Mouse (Mus musculus) limb, embryonic 10.5 days (tissue): Measurements from ENCODE around the gene Etfbkmt. TPM values are rescaled to one million over a fixed set of nuclear protein-coding genes. Genes with fewer than 3 reads are reported as not detected.

Source experiments
- DNase-seq: peaks from one replicate; pipeline ENCODE4 v3.0.0-alpha.2; 2017; ENCODE audit warnings: low spot score
- H3K27ac ChIP-seq: fragments of 300-500 bp; sonication (generic); 2 replicates; pipeline ENCODE4 v1.5.1; 2016; ENCODE audit warnings: mild to moderate bottlenecking
- H3K27me3 ChIP-seq: fragments of 300-500 bp; sonication (generic); 2 replicates; pipeline ENCODE4 v1.6.1; 2016; ENCODE audit warnings: low read depth, mild to moderate bottlenecking; ENCODE audit not compliant: poor library complexity, severe bottlenecking
- H3K36me3 ChIP-seq: fragments of 300-500 bp; sonication (generic); 2 replicates; pipeline ENCODE4 v1.6.1; 2016; ENCODE audit warnings: mild to moderate bottlenecking, moderate library complexity
- H3K4me1 ChIP-seq: fragments of 300-500 bp; sonication (generic); 2 replicates; pipeline ENCODE4 v1.6.1; 2016
- H3K4me3 ChIP-seq: fragments of 300-500 bp; sonication (generic); 2 replicates; pipeline ENCODE4 v1.5.1; 2016; ENCODE audit warnings: mild to moderate bottlenecking, moderate library complexity
- H3K9me3 ChIP-seq: fragments of 300-500 bp; sonication (generic); replicated peaks from 2 replicates; pipeline ENCODE4 v1.6.1; 2016; ENCODE audit warnings: mild to moderate bottlenecking
- WGBS: fragments of 180-500 bp; shearing (Covaris S2); methylation state at CpG from one replicate; pipeline ENCODE4 v1.1.7; 2016; 5-methylcytosine and 5-hydroxymethylcytosine counted together
- polyA plus RNA-seq: library from polyadenylated mRNA; unstranded; fragments of >200 nt; fragmentation: Nextera tagmentation; extraction: Ambion mirVana; gene quantifications from 2 replicates; pipeline ENCODE4 v1.2.1, GENCODE M21; 2016

Etfbkmt gene
- polyA plus RNA-seq, result 14.4 and 15.8 TPM in 2 replicates

DNA sequence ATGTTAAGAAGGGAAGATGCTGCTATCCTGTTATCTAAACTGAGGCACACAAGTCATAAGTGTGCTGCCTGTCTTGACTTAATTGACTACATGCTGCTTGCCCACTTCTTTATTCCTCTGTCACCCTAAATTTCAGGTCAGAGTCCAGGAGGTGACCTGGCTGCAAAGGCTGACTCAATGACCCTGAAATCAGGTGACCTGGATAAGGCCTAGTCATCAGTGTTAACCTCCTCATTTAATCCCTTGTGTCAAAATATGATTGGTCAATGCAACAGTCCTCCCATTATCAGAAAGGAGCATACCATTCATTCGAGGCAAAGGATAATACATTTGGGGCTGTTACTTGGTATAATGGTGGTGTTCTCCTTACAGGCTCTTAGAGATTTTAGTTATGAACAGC lies at the start of gene Etfbkmt:
Gene Etfbkmt (plus strand): TSS at position 379 of the 400 bp plus-strand sequence.
- peaks cover 14% of the 10 kb centered on the region for H3K4me1 ChIP-seq
- 88% methylated on average over 1 of the region's 1 CpGs for WGBS
- DNase-seq, result no peak
- H3K27me3 ChIP-seq, result no peaks in the 10 kb centered on the region
- H3K27ac ChIP-seq, result no peak within 1 kb of the TSS
- no peaks in the 10 kb centered on the region for H3K9me3 ChIP-seq
- peaks cover 14% of the 10 kb centered on the region for H3K36me3 ChIP-seq
- H3K4me3 ChIP-seq, result no peak within 1 kb of the TSS

- Histone ChIP-seq H3K27me3 (no peaks in the 10 kb centered on the region), H3K9me3 (no peaks in the 10 kb centered on the region), H3K27ac (no peak overlapping the region), H3K4me3 (no peak overlapping the region), H3K4me1 (0 out of 2 replicates have a peak, but pooled peaks cover 4% of the 10 kb centered on the region), H3K36me3 (no peaks in the 10 kb centered on the region)
- WGBS, result 97% methylated on average over 6 of the region's 6 CpGs
- DNase-seq, result no peak
Observed at GRCm38 (mm10) chr6:149092406-149092805, 47.2 kb upstream of the Etfbkmt start.

- no peaks in the 10 kb centered on the region for H3K9me3 ChIP-seq
- H3K4me1 ChIP-seq, result 0 out of 2 replicates have a peak, but pooled peaks cover 4% of the 10 kb centered on the region
- 34% methylated on average over 5 of the region's 5 CpGs for WGBS
- no peaks in the 10 kb centered on the region for H3K36me3 ChIP-seq
- no peak overlapping the region for H3K4me3 ChIP-seq
- no peak for DNase-seq
- H3K27ac ChIP-seq, result no peak overlapping the region
- H3K27me3 ChIP-seq, result no peaks in the 10 kb centered on the region
Observed at GRCm38 (mm10) chr6:149093465-149093864, 46.2 kb upstream of the Etfbkmt start.

DNA sequence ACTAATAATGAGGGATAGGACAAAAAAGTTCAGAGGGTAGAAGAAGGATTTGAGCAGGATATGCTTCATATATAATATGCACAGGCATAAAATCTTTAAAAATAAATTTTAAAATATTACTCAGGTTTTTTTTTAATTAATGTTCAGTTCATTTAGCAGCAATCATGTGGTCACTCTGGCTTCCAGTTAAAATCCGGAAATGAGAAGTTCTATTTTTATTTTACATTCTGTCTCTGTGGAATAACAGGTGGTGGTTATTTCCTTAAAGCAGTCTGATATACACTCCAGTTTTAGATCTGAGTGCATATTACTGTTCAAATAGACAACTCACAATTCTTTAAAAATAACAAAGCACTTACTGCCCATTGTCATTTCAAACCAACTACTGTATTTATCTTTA lies 45.1 kb upstream of the Etfbkmt start:
- 87% methylated on average over 1 of the region's 1 CpGs for WGBS
- Histone ChIP-seq H3K27me3 (no peaks in the 10 kb centered on the region), H3K27ac (no peak overlapping the region), H3K4me3 (no peak overlapping the region), H3K36me3 (no peaks in the 10 kb centered on the region), H3K9me3 (no peaks in the 10 kb centered on the region), H3K4me1 (0 out of 2 replicates have a peak, but pooled peaks cover 4% of the 10 kb centered on the region)
- no peak for DNase-seq

DNA sequence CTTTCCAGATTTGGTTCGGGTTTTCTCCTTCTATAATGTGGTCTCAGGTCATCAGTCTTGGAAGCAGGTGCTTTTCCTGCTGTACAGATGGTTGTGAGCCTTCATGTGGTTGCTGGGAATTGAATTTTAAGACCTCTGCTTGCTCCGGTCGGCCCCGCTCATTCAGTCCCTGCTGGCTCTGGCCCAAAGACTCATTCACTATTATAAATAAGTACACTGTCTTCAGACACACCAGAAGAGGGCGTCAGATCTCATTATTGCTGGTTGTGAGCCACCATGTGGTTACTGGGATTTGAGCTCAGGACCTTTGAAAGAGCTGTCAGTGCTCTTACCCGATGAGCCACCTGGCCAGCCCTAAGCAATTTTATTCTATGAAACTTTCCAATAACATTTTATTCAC lies 44.3 kb upstream of the Etfbkmt start:
- Histone ChIP-seq H3K9me3 (no peaks in the 10 kb centered on the region), H3K36me3 (no peaks in the 10 kb centered on the region), H3K4me1 (peaks cover 6% of the 10 kb centered on the region; the same call in 1 of the 2 replicates), H3K27me3 (no peaks in the 10 kb centered on the region), H3K27ac (no peak overlapping the region), H3K4me3 (no peak overlapping the region)
- DNase-seq, result no peak
- WGBS, result 86% methylated on average over 6 of the region's 6 CpGs

DNA sequence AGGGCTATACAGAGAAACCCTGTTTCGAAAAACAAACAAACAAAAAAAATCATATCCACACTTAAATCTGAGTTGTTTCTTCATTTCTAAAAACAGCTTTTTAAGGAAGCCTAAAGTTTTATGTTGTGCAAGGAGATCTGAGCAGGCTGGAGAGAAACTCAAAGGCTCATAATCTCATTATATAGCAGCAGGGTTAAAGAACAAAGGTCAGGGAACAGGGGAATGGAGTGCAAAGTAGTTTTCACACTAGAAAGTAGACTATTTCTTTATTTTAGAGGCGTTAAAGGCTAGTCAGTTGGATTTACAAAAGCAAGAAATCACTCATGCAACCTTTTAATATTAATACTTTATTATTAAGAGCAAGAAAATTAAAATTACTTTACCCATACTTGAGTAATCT lies 43.4 kb upstream of the Etfbkmt start:
- DNase-seq, result no peak
- Histone ChIP-seq H3K36me3 (no peaks in the 10 kb centered on the region), H3K4me1 (peaks cover 9% of the 10 kb centered on the region; the same call in 1 of the 2 replicates), H3K27ac (no peak overlapping the region), H3K4me3 (no peak overlapping the region), H3K27me3 (no peaks in the 10 kb centered on the region), H3K9me3 (no peaks in the 10 kb centered on the region)
- 90% methylated on average over 2 of the region's 2 CpGs for WGBS

DNA sequence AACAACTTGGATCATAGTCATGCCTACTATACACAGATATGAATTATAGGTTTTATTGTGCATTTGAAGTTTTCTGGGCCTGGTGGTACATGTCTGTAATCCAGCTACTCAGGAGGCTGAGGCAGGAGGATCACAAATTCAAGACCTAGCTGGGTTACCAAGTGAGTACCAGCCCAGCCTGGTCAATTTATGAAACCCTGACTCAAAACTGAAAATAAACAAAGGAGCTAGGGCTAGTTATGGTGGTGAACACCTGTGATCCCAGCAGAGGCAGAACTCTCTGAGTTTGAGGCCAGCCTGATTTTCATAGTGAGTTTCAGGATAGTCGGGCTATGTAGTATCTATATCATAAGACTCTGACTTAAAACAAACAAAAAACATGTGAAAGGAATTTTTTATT lies 42.4 kb upstream of the Etfbkmt start:
- H3K27ac ChIP-seq, result no peak overlapping the region
- H3K36me3 ChIP-seq, result no peaks in the 10 kb centered on the region
- no peaks in the 10 kb centered on the region for H3K27me3 ChIP-seq
- DNase-seq, result no peak
- WGBS, result 96% methylated on average over 1 of the region's 1 CpGs
- H3K4me3 ChIP-seq, result no peak overlapping the region
- H3K9me3 ChIP-seq, result no peaks in the 10 kb centered on the region
- H3K4me1 ChIP-seq, result peaks cover 9% of the 10 kb centered on the region; the same call in 1 of the 2 replicates

GRCm38 (mm10) chr6:149098993-149099392 lies 40.7 kb upstream of the Etfbkmt start:
- DNase-seq, result no peak
- Histone ChIP-seq H3K9me3 (no peaks in the 10 kb centered on the region), H3K4me1 (peaks cover 9% of the 10 kb centered on the region; the same call in 1 of the 2 replicates), H3K27me3 (no peaks in the 10 kb centered on the region), H3K36me3 (no peaks in the 10 kb centered on the region), H3K4me3 (no peak overlapping the region), H3K27ac (no peak overlapping the region)

DNA sequence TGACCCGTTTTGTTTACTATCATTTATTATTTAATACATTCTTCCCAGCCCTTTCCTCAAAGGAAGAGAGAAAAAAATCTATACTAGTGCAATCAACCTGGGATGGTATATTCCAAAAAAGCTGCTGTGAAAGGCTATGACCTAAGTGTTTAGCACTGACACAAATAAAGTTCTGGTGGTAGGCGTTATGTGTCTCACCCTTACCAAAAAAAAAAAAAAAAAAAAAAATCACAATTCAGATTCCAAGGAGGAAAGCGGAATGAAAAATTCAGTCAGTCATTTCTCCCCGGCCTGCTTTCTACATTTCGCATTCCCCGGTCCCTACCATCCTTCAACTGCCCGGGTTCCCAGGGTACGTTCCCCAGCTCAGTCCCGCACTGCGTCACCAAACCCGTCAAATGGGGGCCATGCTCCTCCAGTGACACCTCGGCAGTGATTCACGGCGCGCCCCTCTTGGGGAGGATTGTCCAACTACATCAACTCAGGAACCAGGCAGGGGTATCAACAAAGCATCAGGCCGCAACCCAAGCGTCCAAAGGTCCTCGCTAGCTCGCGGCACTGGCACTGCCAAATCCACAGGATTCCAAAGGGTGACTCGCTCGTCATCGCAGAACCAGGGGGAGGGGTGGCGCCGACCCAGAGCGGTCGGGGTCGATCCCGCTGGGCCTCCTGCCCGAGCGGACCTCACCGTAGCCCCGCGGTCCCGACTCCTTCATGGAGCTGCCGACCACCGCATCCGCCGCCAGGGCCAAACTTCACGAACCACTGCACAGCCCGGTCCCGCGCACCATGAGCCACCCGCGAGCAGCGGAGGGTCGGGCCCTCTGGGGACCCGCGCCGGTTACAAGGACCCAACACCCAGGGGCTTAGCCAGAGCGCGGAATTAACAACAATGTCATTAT lies 39.2 kb upstream of the Etfbkmt start:
- Histone ChIP-seq H3K27ac (peak overlapping the region; percentile 93), H3K4me3 (peak overlapping the region; percentile 83), H3K9me3 (no peaks in the 10 kb centered on the region), H3K4me1 (peaks cover 9% of the 10 kb centered on the region; the same call in 1 of the 2 replicates), H3K36me3 (no peaks in the 10 kb centered on the region), H3K27me3 (no peaks in the 10 kb centered on the region)
- WGBS, result 2% methylated on average over 52 of the region's 52 CpGs
- peak; percentile 79 for DNase-seq

DNA sequence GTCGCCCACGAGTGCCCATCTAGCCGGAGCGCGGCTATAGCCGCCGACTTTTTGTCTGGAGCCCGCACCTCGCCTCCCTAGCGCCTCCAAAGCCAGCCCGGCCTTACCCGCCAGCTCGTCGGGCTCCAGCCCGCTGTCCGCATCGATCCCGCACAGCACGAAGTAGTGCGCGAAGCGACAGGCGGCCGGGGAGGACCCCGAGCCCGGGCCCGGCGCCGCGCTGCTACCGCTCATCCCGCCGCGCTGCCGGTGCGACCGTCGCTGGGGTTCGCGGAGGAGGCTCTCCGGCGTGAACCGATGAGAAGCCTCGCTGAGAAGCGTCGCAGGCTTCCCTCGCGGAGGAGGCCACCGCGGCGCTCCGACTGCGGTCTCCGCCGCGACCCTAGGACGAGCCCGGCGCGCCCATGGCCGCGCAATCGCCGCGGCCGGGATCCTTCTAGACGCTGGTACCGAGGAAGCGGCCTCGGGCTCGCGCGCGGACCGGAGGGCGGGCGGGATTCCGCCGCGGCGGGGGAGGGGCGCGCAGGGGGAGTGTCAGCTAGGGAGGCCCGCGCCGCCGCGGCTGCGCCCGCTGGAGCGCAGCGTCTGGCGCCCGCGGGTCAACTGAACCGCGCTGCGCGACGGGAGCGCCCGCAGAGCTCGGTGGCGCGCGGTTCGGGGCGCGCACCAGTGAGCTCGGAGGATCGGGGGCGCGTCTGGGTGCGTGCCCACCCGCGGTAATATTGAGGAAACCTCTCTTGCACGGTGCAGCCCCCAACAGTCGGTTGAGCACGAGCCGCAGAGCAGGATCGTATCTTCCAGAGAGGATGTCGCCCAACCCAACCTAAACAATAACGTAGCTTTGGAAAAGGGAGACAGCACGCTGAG lies 38.3 kb upstream of the Etfbkmt start, which contains the start of gene Dennd5b:
Gene Dennd5b (minus strand): TSS at position 605 of the 867 bp plus-strand sequence.
- Histone ChIP-seq H3K36me3 (no peaks in the 10 kb centered on the region), H3K27ac (peak within 1 kb of the TSS; percentile 93), H3K4me3 (peak within 1 kb of the TSS; percentile 83), H3K4me1 (peaks cover 7% of the 10 kb centered on the region; the same call in 1 of the 2 replicates), H3K27me3 (no peaks in the 10 kb centered on the region), H3K9me3 (no peaks in the 10 kb centered on the region)
- DNase-seq, result peak; percentile 80
- WGBS, result under 1% methylated on average over 124 of the region's 124 CpGs

DNA sequence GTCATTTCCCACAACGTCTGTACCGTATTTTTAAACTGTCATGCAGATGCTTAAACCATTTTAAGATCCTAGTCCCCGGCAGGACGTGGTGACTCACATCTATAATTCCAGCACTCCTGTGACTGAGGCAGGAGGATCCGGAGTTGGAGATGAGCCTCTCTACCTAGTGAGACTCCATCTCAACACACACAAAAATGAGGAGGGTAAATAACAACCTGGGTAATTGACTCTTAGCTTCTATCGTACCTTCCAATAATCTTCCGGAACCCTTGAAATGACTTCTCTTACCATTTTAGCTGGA lies 37.8 kb upstream of the Etfbkmt start:
- peak overlapping the region; percentile 93 for H3K27ac ChIP-seq
- 15% methylated on average over 7 of the region's 7 CpGs for WGBS
- peaks cover 5% of the 10 kb centered on the region; the same call in 1 of the 2 replicates for H3K4me1 ChIP-seq
- H3K27me3 ChIP-seq, result no peaks in the 10 kb centered on the region
- no peak for DNase-seq
- H3K9me3 ChIP-seq, result no peaks in the 10 kb centered on the region
- peak overlapping the region; percentile 83 for H3K4me3 ChIP-seq
- no peaks in the 10 kb centered on the region for H3K36me3 ChIP-seq

GRCm38 (mm10) chr6:149103451-149103850 lies 36.2 kb upstream of the Etfbkmt start:
- Histone ChIP-seq H3K36me3 (no peaks in the 10 kb centered on the region), H3K27me3 (no peaks in the 10 kb centered on the region), H3K4me1 (peaks cover 5% of the 10 kb centered on the region; the same call in 1 of the 2 replicates), H3K27ac (no peak overlapping the region), H3K9me3 (no peaks in the 10 kb centered on the region), H3K4me3 (no peak overlapping the region)
- WGBS, result 88% methylated on average over 1 of the region's 1 CpGs
- no peak for DNase-seq

GRCm38 (mm10) chr6:149107615-149108014 lies 32.0 kb upstream of the Etfbkmt start:
- WGBS, result 86% methylated on average over 3 of the region's 3 CpGs
- H3K36me3 ChIP-seq, result no peaks in the 10 kb centered on the region
- H3K4me3 ChIP-seq, result no peak overlapping the region
- no peaks in the 10 kb centered on the region for H3K27me3 ChIP-seq
- H3K27ac ChIP-seq, result no peak overlapping the region
- DNase-seq, result no peak
- no peaks in the 10 kb centered on the region for H3K9me3 ChIP-seq
- no peaks in the 10 kb centered on the region for H3K4me1 ChIP-seq
